Mouse (Mus musculus): ENCODE results near the gene Dock10. TPM values are rescaled to one million over a fixed set of nuclear protein-coding genes. Genes with fewer than 3 reads are reported as not detected.

Gene Dock10
- polyA plus RNA-seq, 1 experiment = 0.04 TPM

DNA sequence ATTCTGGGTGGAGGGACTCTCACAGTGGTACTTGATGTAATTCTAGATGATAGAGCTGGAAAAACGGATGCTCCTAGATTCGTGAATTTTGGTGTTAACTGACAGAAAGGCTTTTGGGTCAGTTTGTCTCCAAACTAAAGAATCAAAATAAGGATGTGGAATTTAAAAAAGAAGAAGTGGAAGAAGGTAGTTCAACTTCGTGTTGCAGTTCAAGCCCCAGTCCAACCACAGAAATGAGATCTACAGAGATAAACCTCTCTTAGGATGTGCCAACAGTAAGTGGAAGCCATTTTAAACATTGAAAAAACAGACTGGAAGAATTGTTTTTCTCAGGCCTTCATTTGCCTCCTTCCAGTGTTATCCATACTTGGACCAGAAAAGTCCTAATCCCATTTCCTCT lies 111.7 kb downstream of the Dock10 start:
- no peak overlapping the region for H3K4me3 ChIP-seq
- no peaks in the 10 kb centered on the region for H3K36me3 ChIP-seq (ENCODE audit: control insufficient read depth, insufficient read depth)
- no peak for TF ChIP-seq USF1 (IDR thresholded peaks at IDR 0.05; ENCODE audit: low read depth)
- TF ChIP-seq MYOD1 (IDR thresholded peaks at IDR 0.05; ENCODE audit: control insufficient read depth in 1 of 3, insufficient read length in 2 of 3, low read depth in 2 of 3) = no peak
- no peak for TF ChIP-seq CEBPB (IDR thresholded peaks at IDR 0.05; ENCODE audit: insufficient read depth, poor library complexity, severe bottlenecking)
- TF ChIP-seq E2F4 (IDR thresholded peaks at IDR 0.05; ENCODE audit: insufficient read depth) = no peak
- TF ChIP-seq MAX (IDR thresholded peaks at IDR 0.05; ENCODE audit: low read depth) = no peak
- no peak for TF ChIP-seq TCF3 (IDR thresholded peaks at IDR 0.05; ENCODE audit: insufficient read length, low read depth)
- no peaks in the 10 kb centered on the region for H3K27me3 ChIP-seq (ENCODE audit: control insufficient read depth, insufficient read depth, insufficient read length)
- H3K4me2 ChIP-seq (ENCODE audit: low read depth) = no peak overlapping the region
- no peaks in the 10 kb centered on the region for H3K79me2 ChIP-seq (ENCODE audit: control insufficient read depth, insufficient read depth)
- H3ac ChIP-seq (ENCODE audit: control insufficient read depth, insufficient read length) = no peak overlapping the region

DNA sequence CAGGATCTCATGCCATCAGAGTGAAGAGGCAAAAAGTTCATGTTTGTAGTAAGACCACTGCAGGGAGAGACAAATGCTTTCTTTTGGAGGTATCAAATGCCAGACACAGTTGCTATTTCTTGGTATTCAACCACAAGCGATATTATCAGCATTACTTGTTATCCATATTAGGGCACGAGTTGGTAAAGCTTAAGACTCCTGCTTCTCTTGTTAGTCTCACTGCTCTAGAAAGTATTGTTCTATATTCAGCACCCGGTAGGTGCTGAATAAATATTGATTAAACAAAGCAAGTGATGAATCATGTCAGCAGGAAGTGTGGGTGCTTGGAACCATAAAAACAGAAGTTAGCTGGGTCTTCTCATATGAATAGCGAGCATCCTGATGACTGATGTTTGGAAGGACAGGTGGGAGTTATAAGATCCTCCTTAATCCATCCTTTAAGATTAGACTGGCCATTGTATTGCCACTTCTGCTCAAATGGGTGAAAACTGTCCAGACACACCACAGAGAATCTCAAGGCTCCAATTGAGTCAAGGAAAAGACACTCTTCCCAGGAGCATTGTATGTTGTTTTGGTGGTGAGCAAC lies 114.4 kb downstream of the Dock10 start:
- no peak overlapping the region for H3ac ChIP-seq (ENCODE audit: control insufficient read depth, insufficient read length)
- H3K27me3 ChIP-seq (ENCODE audit: control insufficient read depth, insufficient read depth, insufficient read length) = no peaks in the 10 kb centered on the region
- no peaks in the 10 kb centered on the region for H3K79me2 ChIP-seq (ENCODE audit: control insufficient read depth, insufficient read depth)
- H3K4me3 ChIP-seq = no peak overlapping the region
- no peaks in the 10 kb centered on the region for H3K36me3 ChIP-seq (ENCODE audit: control insufficient read depth, insufficient read depth)
- peak overlapping the region; percentile 50 for H3K4me2 ChIP-seq (ENCODE audit: low read depth)
- no peak for TF ChIP-seq MAX (IDR thresholded peaks at IDR 0.05; ENCODE audit: low read depth)
- no peak for TF ChIP-seq E2F4 (IDR thresholded peaks at IDR 0.05; ENCODE audit: insufficient read depth)
- no peak for TF ChIP-seq USF1 (IDR thresholded peaks at IDR 0.05; ENCODE audit: low read depth)
- no peak for TF ChIP-seq TCF3 (IDR thresholded peaks at IDR 0.05; ENCODE audit: insufficient read length, low read depth)
- no peak for TF ChIP-seq CEBPB (IDR thresholded peaks at IDR 0.05; ENCODE audit: insufficient read depth, poor library complexity, severe bottlenecking)
- TF ChIP-seq MYOD1 (IDR thresholded peaks at IDR 0.05; ENCODE audit: control insufficient read depth in 1 of 3, insufficient read length in 2 of 3, low read depth in 2 of 3) = peak in 2 of 3 experiments; percentile 38 to 51
- no peak for TF ChIP-seq MYOG (IDR thresholded peaks at IDR 0.05; ENCODE audit: control insufficient read depth in 1 of 3, insufficient read depth in 1 of 3, insufficient read length in 2 of 3, low read depth in 2 of 3)
- no peak for TF ChIP-seq REST (IDR thresholded peaks at IDR 0.05; ENCODE audit: insufficient read depth, insufficient read length)
- no peak for TF ChIP-seq TCF12 (IDR thresholded peaks at IDR 0.05; ENCODE audit: insufficient read depth, poor library complexity, severe bottlenecking)
- TF ChIP-seq POLR2AphosphoS2 (IDR thresholded peaks at IDR 0.05; ENCODE audit: insufficient read length, low read depth) = no peak
- no peak for TF ChIP-seq POLR2A (IDR thresholded peaks at IDR 0.05; ENCODE audit: insufficient read length, low read depth)
- TF ChIP-seq SRF (IDR thresholded peaks at IDR 0.05; ENCODE audit: control insufficient read depth, insufficient read length, low read depth) = peak; percentile 92

DNA sequence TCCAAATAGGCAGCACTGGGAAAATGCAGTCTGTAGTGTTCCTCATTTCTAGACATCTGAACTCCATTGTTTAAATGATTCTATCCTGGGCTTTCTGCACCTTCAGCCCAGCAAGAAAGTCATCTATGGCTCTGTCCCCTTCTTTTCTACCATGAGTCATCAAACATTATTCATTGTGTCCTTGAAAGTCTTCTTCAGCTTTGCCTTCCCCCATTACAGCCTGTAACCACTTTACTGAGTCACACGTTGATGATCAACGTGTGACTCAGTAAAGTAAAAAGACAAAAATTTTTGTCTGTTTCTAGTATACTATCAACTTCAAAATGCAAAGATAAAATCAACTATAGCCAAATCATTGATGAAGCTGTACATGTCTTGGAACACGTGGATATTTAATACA lies 116.5 kb downstream of the Dock10 start:
- no peaks in the 10 kb centered on the region for H3K27me3 ChIP-seq (ENCODE audit: control insufficient read depth, insufficient read depth, insufficient read length)
- no peak for TF ChIP-seq POLR2AphosphoS2 (IDR thresholded peaks at IDR 0.05; ENCODE audit: insufficient read length, low read depth)
- TF ChIP-seq USF1 (IDR thresholded peaks at IDR 0.05; ENCODE audit: low read depth) = no peak
- no peak for TF ChIP-seq POLR2A (IDR thresholded peaks at IDR 0.05; ENCODE audit: insufficient read length, low read depth)
- no peak for TF ChIP-seq MYOG (IDR thresholded peaks at IDR 0.05; ENCODE audit: control insufficient read depth in 1 of 3, insufficient read depth in 1 of 3, insufficient read length in 2 of 3, low read depth in 2 of 3)
- TF ChIP-seq REST (IDR thresholded peaks at IDR 0.05; ENCODE audit: insufficient read depth, insufficient read length) = no peak
- TF ChIP-seq TCF12 (IDR thresholded peaks at IDR 0.05; ENCODE audit: insufficient read depth, poor library complexity, severe bottlenecking) = no peak
- TF ChIP-seq TCF3 (IDR thresholded peaks at IDR 0.05; ENCODE audit: insufficient read length, low read depth) = no peak
- TF ChIP-seq SRF (IDR thresholded peaks at IDR 0.05; ENCODE audit: control insufficient read depth, insufficient read length, low read depth) = no peak
- no peak for TF ChIP-seq E2F4 (IDR thresholded peaks at IDR 0.05; ENCODE audit: insufficient read depth)
- TF ChIP-seq CEBPB (IDR thresholded peaks at IDR 0.05; ENCODE audit: insufficient read depth, poor library complexity, severe bottlenecking) = no peak
- TF ChIP-seq MYOD1 (IDR thresholded peaks at IDR 0.05; ENCODE audit: control insufficient read depth in 1 of 3, insufficient read length in 2 of 3, low read depth in 2 of 3) = no peak
- no peak for TF ChIP-seq MAX (IDR thresholded peaks at IDR 0.05; ENCODE audit: low read depth)

DNA sequence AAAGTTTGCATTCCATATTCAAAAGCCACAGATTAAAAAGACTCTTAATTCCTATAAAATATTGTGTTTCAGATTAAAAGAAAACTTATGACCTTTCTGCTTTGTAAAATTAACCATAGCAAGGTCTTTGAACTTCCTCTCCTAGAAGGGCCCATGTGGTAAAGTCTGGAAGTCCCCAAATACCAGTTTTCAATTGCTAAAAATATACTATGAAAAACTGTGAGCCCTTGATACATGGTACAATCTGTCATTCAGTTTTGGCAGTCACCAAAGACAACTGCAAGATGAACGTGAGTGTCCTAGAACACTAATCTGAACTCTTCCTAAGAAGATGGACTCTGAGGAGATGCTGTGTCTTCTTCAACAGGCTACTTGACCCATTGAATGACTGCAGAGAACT lies 117.0 kb downstream of the Dock10 start:
- Histone ChIP-seq H3ac (ENCODE audit: control insufficient read depth, insufficient read length) (no peak overlapping the region), H3K79me2 (ENCODE audit: control insufficient read depth, insufficient read depth) (no peaks in the 10 kb centered on the region), H3K27me3 (ENCODE audit: control insufficient read depth, insufficient read depth, insufficient read length) (no peaks in the 10 kb centered on the region), H3K4me3 (no peak overlapping the region), H3K4me2 (ENCODE audit: low read depth) (peak overlapping the region; percentile 28), H3K36me3 (ENCODE audit: control insufficient read depth, insufficient read depth) (no peaks in the 10 kb centered on the region)
- TF ChIP-seq TCF12 (IDR thresholded peaks at IDR 0.05; ENCODE audit: insufficient read depth, poor library complexity, severe bottlenecking) (no peak), POLR2A (IDR thresholded peaks at IDR 0.05; ENCODE audit: insufficient read length, low read depth) (no peak), POLR2AphosphoS2 (IDR thresholded peaks at IDR 0.05; ENCODE audit: insufficient read length, low read depth) (no peak), TCF3 (IDR thresholded peaks at IDR 0.05; ENCODE audit: insufficient read length, low read depth) (no peak), CEBPB (IDR thresholded peaks at IDR 0.05; ENCODE audit: insufficient read depth, poor library complexity, severe bottlenecking) (no peak), MYOD1 (IDR thresholded peaks at IDR 0.05; ENCODE audit: control insufficient read depth in 1 of 3, insufficient read length in 2 of 3, low read depth in 2 of 3) (no peak), USF1 (IDR thresholded peaks at IDR 0.05; ENCODE audit: low read depth) (no peak), MYOG (IDR thresholded peaks at IDR 0.05; ENCODE audit: control insufficient read depth in 1 of 3, insufficient read depth in 1 of 3, insufficient read length in 2 of 3, low read depth in 2 of 3) (no peak), REST (IDR thresholded peaks at IDR 0.05; ENCODE audit: insufficient read depth, insufficient read length) (no peak), E2F4 (IDR thresholded peaks at IDR 0.05; ENCODE audit: insufficient read depth) (no peak), SRF (IDR thresholded peaks at IDR 0.05; ENCODE audit: control insufficient read depth, insufficient read length, low read depth) (no peak), MAX (IDR thresholded peaks at IDR 0.05; ENCODE audit: low read depth) (no peak)

More for the DNA sequence above, 116.5 kb downstream of the Dock10 start:
- Histone ChIP-seq H3K36me3 (ENCODE audit: control insufficient read depth, insufficient read depth) (no peaks in the 10 kb centered on the region), H3ac (ENCODE audit: control insufficient read depth, insufficient read length) (no peak overlapping the region), H3K4me3 (no peak overlapping the region), H3K4me2 (ENCODE audit: low read depth) (peak overlapping the region; percentile 28), H3K79me2 (ENCODE audit: control insufficient read depth, insufficient read depth) (no peaks in the 10 kb centered on the region)
